Mouse (Mus musculus) heart, postnatal 25 days (tissue): Measurements from ENCODE around the gene Prelid1. TPM values are rescaled to one million over a fixed set of nuclear protein-coding genes. Genes with fewer than 3 reads are reported as not detected.
A peak's percentile ranks its signal among the peaks of the same experiment; 100 is the strongest.

Experiments
- DNase-seq: peaks from one replicate; pipeline ENCODE4 v3.0.0; 2022; ENCODE audit warnings: low spot score
- intact Hi-C: fragments of 180-260 bp; cut with DNase I; formaldehyde crosslinking; loops from one replicate; pipeline ENCODE4 v1.15.1; 2025
- total RNA-seq, 2 experiments: library from RNA; stranded (reverse); gene quantifications; 2 replicates each; pipeline ENCODE4 v1.2.3; 2021

Gene Prelid1
- total RNA-seq, 2 experiments from 2014 or later, result 49.8 to 52.9 TPM

DNA sequence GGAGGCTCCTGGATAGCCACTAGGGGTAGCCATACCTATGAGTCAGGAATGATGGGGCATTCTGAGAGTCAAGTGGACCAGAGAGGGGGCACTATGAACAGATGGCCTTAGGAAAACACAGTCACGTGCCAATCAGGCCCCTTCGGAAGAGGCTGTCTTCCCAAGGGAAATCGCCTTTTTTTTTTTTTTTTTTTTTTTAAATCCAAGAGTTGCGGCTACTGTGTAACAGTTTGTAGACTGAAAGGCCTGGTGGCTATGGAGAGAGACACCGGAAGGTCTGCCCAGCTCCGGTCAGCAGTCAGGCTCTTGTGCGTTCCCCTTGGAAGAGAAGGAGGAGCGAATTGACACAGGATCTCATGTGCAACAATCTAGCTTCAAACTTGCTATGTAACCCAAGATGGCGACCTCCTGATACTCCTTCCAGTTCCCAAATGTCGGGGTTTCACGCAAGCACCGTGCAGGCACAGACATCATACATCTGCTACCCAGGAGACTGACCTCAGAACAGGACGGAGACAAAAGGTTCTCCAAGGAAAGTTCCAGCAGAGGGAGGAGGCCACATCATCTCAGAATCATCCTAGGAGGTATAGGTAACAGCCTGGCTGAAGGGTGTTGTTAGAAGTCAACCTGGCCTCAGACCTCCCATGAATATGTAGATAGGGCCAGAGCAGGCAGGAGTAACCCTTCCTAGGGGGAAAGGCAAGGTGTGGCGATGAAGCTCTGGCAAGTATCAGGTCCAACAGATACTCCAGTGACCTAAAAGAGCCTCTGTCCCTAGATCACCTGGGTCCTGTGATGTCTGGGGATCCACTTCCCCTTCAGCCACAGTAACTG is 10.5 kb downstream of the Prelid1 start:
- no peak for DNase-seq
- intact Hi-C loops, result no loop called here

DNA sequence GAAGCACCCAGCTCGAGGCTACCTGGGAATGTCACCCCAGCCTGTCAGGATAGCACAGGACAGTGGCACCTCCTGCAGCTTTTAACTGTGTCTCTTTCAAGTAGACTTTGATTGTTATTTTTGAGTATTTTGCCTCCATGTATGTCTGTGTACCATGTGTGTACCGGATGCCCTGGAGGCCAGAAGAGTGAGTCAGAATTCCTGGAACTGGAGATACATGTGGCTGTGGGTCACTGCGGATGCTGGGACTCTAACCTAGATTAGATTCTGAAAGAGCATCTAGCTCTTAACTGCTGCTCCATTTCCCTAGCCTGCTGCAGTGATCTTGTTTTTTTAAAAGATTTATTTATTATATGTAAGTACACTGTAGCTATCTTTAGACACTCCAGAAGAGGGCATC is 12.0 kb downstream of the Prelid1 start:
- intact Hi-C loops, result no loop called here
- no peak for DNase-seq

DNA sequence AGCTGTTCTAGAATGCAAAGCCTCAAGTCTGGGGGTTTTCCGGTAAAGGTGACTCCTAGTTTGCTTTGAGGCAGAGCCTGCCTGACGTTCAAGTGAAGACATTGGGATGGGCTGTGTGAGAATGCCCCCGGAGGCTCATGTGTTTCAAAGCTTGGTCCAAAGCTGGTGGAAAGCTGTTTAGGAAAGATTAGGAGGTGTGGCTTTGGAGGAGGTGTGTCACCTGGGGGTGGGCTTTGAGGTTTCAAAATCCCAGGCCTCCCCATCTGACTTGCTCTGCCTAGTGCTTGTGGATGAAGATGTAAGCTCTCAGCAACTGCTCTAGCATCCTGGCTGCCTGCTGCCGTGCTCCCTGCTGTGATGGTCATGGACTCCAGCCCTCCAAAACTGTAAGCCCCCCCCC is 15.4 kb downstream of the Prelid1 start:
- intact Hi-C loops, result no loop called here
- DNase-seq, result no peak

DNA sequence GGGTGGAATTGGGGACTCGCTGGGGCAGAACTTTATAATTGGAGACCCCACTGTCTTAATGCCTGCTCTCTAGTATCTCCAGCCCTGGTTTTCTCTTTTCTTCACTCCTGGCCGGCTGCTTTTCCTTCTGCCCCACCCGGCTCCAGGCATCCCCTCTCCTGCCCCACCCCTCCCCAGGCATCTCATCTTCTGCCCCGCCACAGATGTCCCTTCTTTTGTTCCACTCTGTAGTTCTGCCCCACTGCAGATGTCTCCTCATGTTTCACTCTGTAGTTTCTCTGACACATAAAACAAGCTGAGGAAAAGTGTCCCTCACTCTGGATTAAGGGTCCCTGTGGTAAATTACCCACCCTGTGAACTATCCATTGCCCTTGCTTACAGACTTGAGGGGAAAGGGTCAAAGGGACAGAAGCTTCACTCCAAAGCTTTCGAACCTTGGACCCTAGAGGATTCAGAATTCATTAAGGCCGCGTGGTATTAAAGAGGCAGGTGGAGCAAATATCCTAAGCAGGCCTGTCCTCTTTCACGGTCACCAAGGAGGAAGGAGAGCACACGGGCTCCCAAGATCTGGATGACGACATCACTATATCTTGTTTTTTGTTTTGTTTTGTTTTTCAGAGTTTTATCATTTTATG is 17.2 kb downstream of the Prelid1 start:
- no peak for DNase-seq
- intact Hi-C loops, result no loop called here

DNA sequence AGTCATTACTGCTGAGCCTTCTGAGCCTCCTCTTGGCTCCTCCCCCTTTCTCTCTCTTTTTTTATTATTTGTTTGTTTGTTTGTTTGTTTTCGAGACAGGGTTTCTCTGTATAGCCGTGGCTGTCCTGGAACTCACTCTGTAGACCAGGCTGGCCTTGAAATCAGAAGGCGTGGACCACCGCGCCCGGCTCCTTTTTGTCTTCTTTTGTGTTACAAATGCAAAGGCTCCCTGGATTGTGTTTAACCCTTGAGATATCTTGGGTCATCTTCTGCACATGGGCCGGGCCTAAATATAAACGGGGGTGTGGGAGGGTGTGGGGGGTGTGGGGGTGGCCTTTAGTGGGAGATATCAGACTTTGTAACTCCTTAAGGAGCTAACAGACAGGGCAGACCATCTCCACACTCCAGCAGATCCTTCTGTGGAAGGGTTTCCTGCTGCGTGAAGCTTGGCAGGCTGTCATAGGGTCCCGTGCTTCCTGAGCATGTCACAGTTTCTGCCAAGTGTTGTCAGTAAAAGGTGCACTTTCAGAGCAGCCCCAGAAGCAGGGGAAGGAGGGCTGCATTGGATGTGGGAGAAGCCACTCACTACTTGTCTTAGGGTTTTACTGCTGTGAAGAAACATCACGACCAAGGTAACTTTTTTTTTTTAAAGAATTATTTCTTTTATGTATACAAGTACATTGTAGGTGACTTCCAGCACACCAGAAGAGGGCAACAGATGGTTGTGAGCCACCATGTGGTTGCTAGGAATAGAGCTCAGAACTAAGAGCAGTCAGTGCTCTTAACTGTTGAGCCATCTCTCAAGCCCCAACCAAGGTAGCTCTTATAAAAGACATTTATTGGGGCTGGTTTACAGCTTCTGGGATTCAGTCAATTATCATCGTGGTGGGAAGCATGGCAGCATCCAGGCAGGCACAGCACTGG is 18.1 kb downstream of the Prelid1 start:
- intact Hi-C loops, result no loop called here
- DNase-seq, result no peak

DNA sequence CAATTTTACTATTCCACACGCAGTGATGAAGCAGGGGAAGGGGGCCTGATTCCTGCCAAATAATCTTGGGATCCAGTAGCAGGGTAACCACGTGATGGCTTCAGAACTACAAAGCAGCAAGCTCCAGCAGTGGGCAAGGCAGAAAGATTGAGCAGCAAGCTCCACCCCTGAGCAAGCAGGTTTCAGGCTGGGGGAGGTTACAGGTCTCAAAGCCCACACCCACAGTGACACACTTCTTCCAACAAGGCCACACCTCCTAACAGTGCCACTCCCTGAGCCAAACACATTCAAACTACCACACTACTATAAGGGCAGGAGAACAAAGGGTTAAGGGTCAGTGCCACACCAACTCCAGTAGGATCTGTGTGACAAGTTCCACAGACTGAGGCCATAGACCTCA is 19.0 kb downstream of the Prelid1 start:
- intact Hi-C loops, result no loop called here
- no peak for DNase-seq

DNA sequence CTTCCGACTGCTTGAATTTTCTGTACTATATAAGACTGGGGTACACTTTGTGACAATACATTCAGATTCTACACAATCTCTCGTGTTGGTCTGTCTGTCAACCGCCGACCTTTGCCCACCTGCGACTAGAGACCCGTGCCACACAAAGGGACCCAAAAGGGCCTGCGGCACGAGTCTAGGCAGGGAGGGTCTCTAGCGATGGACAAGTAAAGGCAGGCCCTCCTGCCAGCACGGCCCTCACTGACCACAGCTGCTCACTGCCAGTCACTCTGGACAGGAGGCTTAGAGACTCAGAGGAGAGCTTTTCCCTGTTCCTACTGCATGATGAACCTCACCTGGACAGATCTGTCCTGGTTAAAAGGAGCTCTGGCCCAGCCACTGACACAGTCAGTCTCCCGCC is 22.2 kb downstream of the Prelid1 start:
- DNase-seq, result no peak
- intact Hi-C loops, result no loop called here

DNA sequence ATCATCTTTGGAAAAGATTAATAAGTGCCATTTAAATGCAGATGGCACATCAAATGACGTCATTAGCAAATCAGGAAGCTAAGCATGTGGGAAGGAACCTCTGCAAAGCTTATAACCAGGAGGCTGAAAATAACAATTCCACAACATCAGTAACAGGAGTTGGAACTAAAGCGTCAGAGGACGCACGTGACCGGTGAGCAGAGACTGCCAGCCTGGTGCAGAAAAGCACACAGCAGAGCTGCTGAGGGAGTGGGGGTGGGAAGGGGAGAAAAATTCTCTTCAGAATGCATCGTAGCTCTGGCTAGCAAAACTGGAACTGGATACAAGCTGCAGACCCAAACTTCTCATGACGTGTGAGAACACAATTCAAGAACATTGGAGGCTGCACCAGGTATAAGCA is 24.0 kb downstream of the Prelid1 start:
- DNase-seq, result no peak
- intact Hi-C loops, result no loop called here

DNA sequence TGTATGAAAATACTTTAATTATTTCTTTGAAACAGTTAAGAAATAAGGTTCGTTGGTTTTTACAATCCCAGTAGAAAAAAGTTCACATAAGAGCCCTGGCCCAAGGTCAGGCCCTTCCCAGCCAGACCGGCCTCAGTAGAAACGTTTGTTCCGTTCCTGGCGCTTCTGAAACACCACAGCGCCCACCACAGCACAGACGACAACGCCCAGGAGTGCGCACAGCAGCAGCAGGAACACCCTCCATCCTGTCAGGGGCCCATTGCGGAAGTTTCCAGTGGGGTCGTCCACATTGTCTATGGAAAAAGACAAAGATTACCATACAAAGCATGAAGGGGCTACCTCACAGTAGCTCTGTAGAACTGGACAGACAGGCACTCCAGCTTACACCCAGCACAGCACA is 26.4 kb downstream of the Prelid1 start:
- intact Hi-C loops, result no loop called here
- DNase-seq, result no peak

DNA sequence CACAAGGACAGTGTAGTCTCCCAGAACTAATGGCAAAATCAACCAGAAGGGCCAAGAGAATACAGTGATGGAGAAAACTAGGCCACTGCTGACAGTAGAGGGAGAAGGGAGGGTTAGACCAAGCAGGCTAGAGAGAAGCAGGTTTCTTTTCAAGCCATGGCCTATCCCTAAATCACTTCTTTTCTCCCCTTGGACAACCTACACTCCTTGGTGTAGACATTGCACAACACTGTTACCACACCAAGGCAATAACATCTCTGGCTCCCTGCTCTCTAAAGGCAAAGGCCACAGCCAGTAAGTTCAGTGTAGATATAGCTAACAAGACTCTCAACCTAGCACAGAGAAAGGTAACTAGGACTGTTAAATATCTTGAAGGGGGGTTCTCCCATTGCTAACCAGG is 40.8 kb downstream of the Prelid1 start:
- intact Hi-C loops, result no loop called here
- DNase-seq, result no peak

DNA sequence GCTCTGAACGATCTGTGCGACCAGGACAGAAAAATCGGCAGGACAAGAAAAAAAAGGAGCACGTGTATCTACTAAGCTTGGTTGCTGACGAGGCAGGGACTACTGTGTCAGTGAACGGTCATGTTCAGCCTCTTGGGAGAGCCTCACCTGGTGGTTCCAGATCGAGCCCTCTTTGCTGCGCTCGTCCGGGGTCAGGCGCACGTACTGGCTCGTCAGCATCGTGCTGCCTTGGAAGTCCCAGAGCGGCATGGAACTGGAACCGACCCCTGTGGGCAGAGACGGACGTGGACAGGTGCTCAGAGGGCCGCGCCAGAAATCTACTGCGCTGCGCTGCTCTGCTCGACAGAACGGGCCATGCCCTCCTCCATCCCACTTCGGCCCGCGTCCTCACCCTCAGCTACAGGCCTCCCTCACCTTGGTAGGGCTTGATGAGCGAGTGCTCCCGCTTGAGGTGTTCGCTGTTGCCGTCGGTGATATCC is 41.7 kb downstream of the Prelid1 start:
- intact Hi-C loops, result no loop called here
- no peak for DNase-seq

DNA sequence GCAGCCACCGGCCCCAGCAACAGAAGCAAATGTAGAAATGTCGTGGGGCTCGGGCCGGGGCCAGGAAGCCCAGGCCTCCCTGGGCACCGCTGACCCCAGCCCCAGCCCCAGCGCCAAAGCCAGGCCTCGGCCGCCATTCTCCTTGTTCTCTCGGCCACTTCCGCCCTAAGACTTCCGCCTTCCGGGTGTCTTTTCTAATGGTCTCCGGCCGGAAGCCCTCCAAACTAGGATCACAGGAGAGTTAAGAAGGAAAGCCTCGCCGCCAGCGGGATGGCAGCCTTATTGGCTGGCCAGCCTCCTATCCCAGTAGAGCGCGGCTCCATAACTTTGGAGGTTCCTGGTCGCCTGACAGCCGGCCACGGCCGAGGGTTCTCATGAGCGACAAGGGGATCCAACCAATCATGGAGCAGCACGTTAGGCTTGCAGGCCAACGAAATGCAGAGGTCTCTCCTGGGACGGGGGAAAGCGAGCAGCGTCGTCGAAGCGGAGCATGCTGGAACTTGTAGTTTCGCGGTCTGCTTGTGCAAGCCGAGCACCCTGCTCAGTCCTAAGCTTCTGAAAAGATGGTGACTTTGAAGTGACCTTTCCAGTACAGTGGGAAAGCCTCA is 42.3 kb downstream of the Prelid1 start, which contains the start of gene Lman2:
Lman2 (minus strand) TSS at position 331 of the 608 bp plus-strand sequence.
- peak; percentile 97 for DNase-seq
- intact Hi-C loops, result no loop called here

DNA sequence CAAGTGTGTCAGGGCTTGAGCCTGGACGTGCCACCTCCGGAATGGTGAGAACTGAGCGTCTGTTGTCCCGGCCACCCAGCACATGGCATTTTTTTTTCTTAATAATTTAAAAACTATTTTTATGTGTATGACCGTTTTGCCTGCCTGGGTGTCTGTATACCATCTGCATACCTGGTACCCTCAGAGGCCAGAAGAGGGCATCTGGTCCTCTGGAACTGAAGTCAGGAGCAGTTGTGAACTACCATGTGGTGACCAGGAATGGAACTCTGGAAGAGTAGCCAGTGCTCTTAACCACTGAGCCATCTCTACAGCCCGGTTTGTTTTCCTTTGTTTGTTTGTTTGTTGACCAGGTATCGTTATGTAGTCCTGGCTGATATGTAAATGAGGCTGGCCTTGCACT is 48.1 kb downstream of the Prelid1 start:
- intact Hi-C loops, result no loop called here
- DNase-seq, result no peak

DNA sequence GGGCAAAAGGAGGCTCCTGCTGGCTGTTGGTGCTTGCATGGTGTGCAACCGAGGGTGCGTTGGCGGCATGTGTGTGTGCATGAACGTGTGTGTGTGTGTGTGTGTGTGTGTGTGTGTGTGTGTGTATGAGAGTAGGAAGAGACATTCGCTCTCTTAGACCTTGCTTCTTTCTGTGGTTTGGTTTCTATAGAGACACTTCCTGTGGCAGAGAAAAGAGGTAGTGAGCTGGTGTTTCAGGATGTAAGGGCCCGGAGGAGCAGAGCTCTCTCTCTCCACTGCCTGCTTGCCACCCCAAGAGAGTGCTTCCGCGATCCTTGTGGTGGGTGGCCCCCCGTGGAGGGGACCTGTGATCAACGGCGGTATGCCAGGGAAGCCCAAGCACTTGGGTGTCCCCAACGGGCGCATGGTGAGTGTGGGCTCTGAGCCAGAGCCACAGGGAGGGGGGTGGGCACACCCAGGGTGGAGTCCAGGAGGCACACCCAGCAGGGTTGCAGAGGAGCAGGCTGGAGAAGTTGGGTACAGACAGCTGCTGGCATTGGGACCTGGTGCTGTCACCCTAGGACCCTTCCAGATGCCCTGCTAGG is 49.3 kb downstream of the Prelid1 start, which contains the start of gene Rgs14:
Rgs14 (plus strand) TSS at position 202 of the 584 bp plus-strand sequence.
- intact Hi-C loops, result no loop called here
- no peak for DNase-seq

DNA sequence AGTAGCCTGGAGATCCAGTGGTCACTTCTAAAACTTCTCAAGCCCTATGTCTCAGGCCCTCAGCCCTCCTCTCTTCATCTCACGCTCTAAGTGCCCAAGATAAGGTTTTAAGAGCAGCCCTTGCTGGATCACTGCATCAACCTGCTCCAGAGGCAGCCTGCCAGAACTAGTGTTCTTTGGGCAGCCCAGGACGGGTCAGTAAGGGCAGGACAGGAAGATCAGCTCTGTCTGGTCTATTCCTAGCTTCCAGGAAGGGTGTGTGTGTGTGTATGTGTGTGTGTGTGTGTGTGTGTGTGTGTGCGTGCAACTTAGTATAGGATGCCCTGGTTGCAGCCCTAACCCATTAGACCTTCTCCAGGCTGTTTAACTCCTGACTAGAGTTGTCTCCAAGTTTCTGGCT is 49.9 kb downstream of the Prelid1 start:
- DNase-seq, result no peak
- intact Hi-C loops, result no loop called here

DNA sequence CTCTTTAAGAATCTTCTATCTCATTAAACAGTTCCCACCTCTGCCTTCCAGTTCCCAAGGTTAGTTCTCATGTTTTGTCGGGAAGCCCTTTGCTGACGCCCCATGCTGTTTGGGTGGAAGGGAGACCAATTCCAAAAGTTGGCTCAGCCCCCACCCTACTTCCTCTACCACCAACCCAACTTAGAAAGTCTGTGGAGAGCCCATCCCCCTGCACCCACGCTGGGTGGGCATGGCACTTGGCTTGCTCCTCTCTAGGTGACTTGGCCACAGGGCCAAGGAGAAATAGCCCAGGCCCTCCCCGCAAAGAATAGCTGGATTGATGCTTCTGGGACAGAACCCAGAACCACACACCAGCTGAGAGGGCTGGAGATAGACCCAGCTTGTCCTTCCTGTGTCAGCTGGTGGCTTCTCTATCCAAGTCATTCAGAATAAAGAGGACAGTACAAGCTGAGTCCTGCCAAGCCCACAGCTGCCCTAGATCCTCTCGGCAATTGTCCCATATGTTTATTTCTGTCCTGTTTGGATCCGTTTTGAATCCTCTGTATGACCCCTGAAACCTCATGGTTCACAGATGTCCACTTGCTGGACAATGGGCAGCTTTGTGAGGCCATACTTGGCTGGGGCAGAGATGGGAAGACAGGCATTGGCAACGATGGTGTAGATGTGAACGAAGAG is 50.8 kb downstream of the Prelid1 start:
- no peak for DNase-seq
- intact Hi-C loops, result no loop called here

DNA sequence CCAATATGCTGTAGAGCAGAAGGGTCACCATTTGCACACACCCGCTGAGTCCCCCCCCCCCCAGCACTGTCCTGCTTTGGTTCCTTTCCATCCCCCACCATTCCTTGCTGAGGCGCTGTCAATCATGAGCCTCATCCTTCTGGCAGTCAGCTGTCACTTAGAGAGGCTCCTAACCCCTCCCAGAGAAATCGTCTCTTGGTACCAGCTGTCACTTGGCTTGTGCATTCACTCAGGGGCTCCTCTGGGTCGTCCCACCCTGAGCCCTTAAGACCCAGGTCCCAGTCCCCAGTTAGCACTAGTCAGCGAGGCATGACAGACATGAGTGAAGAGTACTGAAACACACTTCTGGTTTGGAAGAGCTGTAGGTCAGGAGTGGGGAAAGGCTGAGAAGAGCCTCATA is 51.4 kb downstream of the Prelid1 start:
- no peak for DNase-seq
- intact Hi-C loops, result no loop called here

DNA sequence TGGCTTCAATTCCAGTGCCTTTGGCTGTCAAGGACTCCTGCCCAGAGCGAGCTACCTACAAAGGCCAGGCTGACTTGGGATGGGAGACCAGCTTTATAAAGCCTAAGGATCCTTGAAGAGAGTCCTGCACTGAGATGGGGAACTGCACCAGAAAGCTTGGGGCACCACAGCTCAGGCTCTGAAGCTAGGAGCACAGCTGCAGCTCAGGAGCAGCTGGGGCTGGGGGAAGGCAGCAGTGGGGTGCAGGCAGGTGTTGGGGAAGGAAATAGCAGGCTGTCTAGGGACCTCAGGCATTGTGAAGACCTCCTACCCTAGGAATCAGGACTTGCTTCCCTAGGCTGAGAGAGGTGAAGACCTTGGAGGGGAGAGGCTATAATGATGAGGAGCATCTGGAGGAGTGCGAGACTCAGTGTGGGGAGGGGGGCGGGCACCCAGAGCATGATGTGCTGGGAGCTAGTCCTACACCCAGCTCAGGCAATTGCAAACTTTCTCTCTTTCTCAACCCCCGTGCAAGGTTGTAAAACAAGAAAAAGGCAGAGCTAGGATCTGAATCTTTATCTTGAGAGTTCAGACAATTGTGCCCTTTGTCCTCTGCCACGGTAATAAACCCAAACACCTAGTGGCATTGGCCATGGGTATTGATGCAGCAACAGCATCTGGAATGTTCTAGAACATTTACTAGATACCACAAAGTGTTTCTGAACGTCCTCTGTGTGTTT is 54.1 kb downstream of the Prelid1 start:
- DNase-seq, result no peak
- intact Hi-C loops, result no loop called here
